Mouse (Mus musculus): ENCODE measurements around the gene Cdc42bpb. TPM values are rescaled to one million over a fixed set of nuclear protein-coding genes. Genes with fewer than 3 reads are reported as not detected.
A peak's percentile ranks its signal among the peaks of the same experiment; 100 is the strongest.

The Cdc42bpb gene
- total RNA-seq, 2 experiments from 2014 or later, result 1.5 to 5.2 TPM

- no peak for ATAC-seq (replicated peaks; ENCODE audit: poor library complexity)
These were observed 73.7 kb downstream of the Cdc42bpb start for GRCm38 (mm10) chr12:111303702-111304337.

- peak; percentile 85 for ATAC-seq (replicated peaks; ENCODE audit: poor library complexity)
These were observed 75.5 kb downstream of the Cdc42bpb start for GRCm38 (mm10) chr12:111302018-111302345.

- peak; percentile 9; the same call in 1 of the 2 replicates for ATAC-seq (replicated peaks; ENCODE audit: poor library complexity)
These were observed 76.0 kb downstream of the Cdc42bpb start for GRCm38 (mm10) chr12:111301322-111302017.

GRCm38 (mm10) chr12:111293025-111293424 is 84.5 kb downstream of the Cdc42bpb start:
- no peak for ATAC-seq (replicated peaks; ENCODE audit: poor library complexity)

GRCm38 (mm10) chr12:111284532-111284931 is 93.0 kb downstream of the Cdc42bpb start:
- no peak for ATAC-seq (replicated peaks; ENCODE audit: poor library complexity)

- no peak for ATAC-seq (replicated peaks; ENCODE audit: poor library complexity)
These were observed 93.9 kb downstream of the Cdc42bpb start for GRCm38 (mm10) chr12:111283573-111283972.

GRCm38 (mm10) chr12:111276371-111276770 is 101.1 kb downstream of the Cdc42bpb start:
- ATAC-seq (replicated peaks; ENCODE audit: poor library complexity), result no peak

GRCm38 (mm10) chr12:111275150-111275841 is 102.2 kb downstream of the Cdc42bpb start:
- ATAC-seq (replicated peaks; ENCODE audit: poor library complexity), result no peak

GRCm38 (mm10) chr12:111274447-111275149 is 102.9 kb downstream of the Cdc42bpb start:
- no peak for ATAC-seq (replicated peaks; ENCODE audit: poor library complexity)

- ATAC-seq (replicated peaks; ENCODE audit: poor library complexity), result peak; percentile 20; the same call in 1 of the 2 replicates
These were observed 103.5 kb downstream of the Cdc42bpb start for GRCm38 (mm10) chr12:111274006-111274405.

- peak; percentile 67 for ATAC-seq (replicated peaks; ENCODE audit: poor library complexity)
These were observed 105.1 kb downstream of the Cdc42bpb start for GRCm38 (mm10) chr12:111272420-111272819.

GRCm38 (mm10) chr12:111271966-111272365 is 105.6 kb downstream of the Cdc42bpb start:
- ATAC-seq (replicated peaks; ENCODE audit: poor library complexity), result no peak

- no peak for ATAC-seq (replicated peaks; ENCODE audit: poor library complexity)
These were observed 106.1 kb downstream of the Cdc42bpb start for GRCm38 (mm10) chr12:111271406-111271805.

GRCm38 (mm10) chr12:111270629-111271277 is 106.8 kb downstream of the Cdc42bpb start, which contains the start of gene Amn:
TSS of gene Amn (plus strand) at chr12:111271095.
- no peak for ATAC-seq (replicated peaks; ENCODE audit: poor library complexity)

GRCm38 (mm10) chr12:111267673-111268325 is 109.7 kb downstream of the Cdc42bpb start:
- ATAC-seq (replicated peaks; ENCODE audit: poor library complexity), result peak; percentile 53

- no peak for ATAC-seq (replicated peaks; ENCODE audit: poor library complexity)
These were observed 110.9 kb downstream of the Cdc42bpb start for GRCm38 (mm10) chr12:111266592-111266991.

GRCm38 (mm10) chr12:111265212-111265611 is 112.3 kb downstream of the Cdc42bpb start:
- no peak for ATAC-seq (replicated peaks; ENCODE audit: poor library complexity)

- no peak for ATAC-seq (replicated peaks; ENCODE audit: poor library complexity)
These were observed 113.9 kb downstream of the Cdc42bpb start for GRCm38 (mm10) chr12:111263650-111264049.

- no peak for ATAC-seq (replicated peaks; ENCODE audit: poor library complexity)
These were observed 126.3 kb downstream of the Cdc42bpb start for GRCm38 (mm10) chr12:111251227-111251626.

- ATAC-seq (replicated peaks; ENCODE audit: poor library complexity), result no peak
These were observed 127.4 kb downstream of the Cdc42bpb start for GRCm38 (mm10) chr12:111250116-111250515.

All from megakaryocyte progenitor cell, adult 5-6 weeks (primary cell).